Mouse (Mus musculus): Measurements from ENCODE around the gene Nol10.

GRCm38 (mm10) chr12:17350106-17350505 lies 1.8 kb downstream of the Nol10 start:
- TF ChIP-seq FLI1 (IDR thresholded peaks at IDR 0.05; ENCODE audit: low read length) (no peak), GATA1 (IDR thresholded peaks at IDR 0.05; ENCODE audit: borderline replicate concordance, low read length) (no peak)

Data from megakaryocyte, embryonic 14.5 days (primary cell).